Mouse (Mus musculus) megakaryocyte, adult 5-6 weeks (primary cell): ENCODE data around the gene Hhip. TPM values are rescaled to one million over a fixed set of nuclear protein-coding genes. Genes with fewer than 3 reads are reported as not detected.
"Not testable (repeated sequence)": the region's sequence is repeated elsewhere in the genome, so short reads cannot be mapped to it uniquely, and the experiment has no call there.

ENCODE experiments used
- ATAC-seq: 2 replicates; pipeline ENCODE4 v1.8.0; 2016; ENCODE audit warnings: mild to moderate bottlenecking, inconsistent platforms; ENCODE audit not compliant: poor library complexity, severe bottlenecking
- total RNA-seq, 2 experiments: library from RNA; stranded (forward) in 1 of 2; stranded (reverse) in 1 of 2; fragments of 153-499, 151-499 nt in 1 of 2; fragments of 221-1000, 200-1000 nt in 1 of 2; gene quantifications; 2 replicates each; pipeline versions ENCODE4 v1.2.3 to v1.2.4; 2015 to 2017

Gene Hhip
- total RNA-seq, 2 experiments from 2014 or later = not detected

- no peak for ATAC-seq
Measured at GRCm38 (mm10) chr8:79995075-79995474, 62.7 kb downstream of the Hhip start.

- no peak for ATAC-seq
Measured at GRCm38 (mm10) chr8:79993507-79993906, 64.3 kb downstream of the Hhip start.

GRCm38 (mm10) chr8:79992121-79992848 lies 65.5 kb downstream of the Hhip start:
- no peak for ATAC-seq

DNA sequence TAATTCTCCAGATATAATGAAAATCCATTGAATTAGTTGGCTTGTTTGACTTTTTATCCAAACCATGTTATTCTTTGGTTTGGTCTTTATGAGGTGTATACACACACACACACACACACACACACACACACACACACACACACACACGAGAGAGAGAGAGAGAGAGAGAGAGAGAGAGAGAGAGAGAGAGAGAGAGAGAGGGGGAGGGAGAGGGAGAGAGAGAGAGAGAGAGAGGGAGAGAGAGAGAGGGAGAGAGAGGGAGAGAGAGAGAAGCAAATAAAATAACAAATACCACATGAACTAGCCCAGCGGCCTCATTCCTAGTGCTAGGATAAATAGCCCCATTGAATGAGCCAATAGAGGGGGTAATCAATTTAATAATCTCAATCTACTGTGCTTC lies 66.4 kb downstream of the Hhip start:
- not testable (repeated sequence) for ATAC-seq

DNA sequence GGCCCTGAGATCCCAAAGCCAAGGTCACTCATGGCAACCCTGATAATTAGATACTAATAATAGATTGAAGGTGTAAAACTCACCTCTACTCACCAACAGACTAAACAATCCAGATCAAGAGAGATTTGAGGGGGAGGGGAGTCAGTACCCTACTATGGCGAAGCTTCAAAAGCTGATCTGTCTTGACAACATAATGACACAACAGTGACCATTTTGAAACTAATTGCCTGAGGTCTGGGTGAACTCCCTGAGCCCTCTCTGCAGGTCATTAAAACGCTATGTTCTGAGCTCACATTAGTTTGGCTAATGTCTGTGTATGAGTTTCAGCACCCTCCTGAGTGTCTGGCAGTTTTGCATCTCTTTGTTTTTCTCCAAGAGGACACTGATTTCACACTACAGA lies 72.9 kb downstream of the Hhip start:
- no peak for ATAC-seq

DNA sequence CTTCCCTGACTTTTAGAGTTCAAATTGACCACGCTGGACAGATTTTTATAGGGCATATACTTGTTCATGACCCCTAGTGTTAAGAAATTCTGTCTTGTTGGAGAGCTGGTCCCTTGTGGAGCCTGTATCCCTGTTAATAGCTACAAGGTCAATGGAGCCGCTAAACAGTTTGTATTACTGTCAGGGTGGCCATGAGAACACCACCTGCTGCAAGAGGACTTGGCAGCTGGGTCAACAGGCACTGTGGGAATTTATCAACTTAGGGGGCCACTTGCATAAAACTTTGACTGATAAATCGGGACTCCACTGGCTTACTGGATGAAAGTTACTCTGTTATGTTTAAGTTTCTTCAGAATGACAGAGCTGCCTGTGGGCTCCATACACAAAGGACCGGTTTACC lies 75.7 kb downstream of the Hhip start:
- no peak for ATAC-seq

DNA sequence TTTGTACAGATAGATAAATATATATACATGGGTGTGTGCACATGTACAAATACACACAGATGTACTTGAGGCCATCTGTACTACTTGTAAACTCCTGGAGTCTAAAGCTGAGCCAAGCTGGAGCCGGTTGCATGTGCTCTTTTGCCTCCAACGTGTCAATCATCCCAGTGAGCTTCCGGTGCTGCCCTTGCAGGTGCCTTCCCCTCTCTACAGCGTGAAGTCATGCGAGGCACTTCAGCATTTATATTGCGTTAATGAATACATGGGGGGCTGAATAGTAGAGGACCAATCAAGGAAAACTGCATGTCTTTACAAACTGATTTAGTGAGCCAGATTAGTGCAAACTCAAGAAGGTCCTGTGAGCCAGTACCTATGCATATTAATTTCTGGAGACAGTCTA lies 91.6 kb downstream of the Hhip start:
- ATAC-seq = no peak

GRCm38 (mm10) chr8:79952857-79953256 lies 104.9 kb downstream of the Hhip start:
- peak; percentile 72 for ATAC-seq

- no peak for ATAC-seq
Measured at GRCm38 (mm10) chr8:79950376-79950775, 107.4 kb downstream of the Hhip start.

DNA sequence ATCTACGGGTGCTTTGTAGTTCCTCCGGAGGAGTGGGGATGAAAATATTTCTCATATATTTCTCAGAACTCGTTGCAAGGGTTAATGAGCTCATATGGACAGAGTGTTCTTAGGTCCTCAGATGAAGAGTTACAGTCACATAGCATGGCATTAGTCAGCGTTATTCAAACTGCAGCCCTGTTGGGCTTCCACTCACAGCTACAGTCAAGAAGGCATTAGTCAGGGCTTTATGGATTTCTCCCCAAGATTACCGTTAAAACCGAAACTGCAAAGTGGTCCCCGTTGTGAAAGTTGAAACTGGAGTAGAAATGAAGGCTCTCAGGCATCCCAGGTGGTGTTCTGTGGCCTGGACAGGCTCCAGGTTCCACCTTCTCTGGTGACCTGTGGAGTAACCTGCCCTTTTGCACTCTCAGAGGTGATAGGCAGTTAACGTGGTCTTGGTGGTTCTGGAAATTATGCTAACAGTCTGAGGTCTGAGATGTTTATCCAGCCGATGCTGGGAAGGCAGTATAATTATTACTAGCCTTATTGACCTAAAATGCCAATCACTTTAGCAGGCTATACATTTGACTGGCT lies 112.2 kb downstream of the Hhip start:
- no peak; the same call in 1 of the 2 replicates for ATAC-seq

GRCm38 (mm10) chr8:79941070-79941469 lies 116.7 kb downstream of the Hhip start:
- ATAC-seq = peak; percentile 75

- no peak for ATAC-seq
Measured at GRCm38 (mm10) chr8:79936856-79937445, 120.9 kb downstream of the Hhip start.

DNA sequence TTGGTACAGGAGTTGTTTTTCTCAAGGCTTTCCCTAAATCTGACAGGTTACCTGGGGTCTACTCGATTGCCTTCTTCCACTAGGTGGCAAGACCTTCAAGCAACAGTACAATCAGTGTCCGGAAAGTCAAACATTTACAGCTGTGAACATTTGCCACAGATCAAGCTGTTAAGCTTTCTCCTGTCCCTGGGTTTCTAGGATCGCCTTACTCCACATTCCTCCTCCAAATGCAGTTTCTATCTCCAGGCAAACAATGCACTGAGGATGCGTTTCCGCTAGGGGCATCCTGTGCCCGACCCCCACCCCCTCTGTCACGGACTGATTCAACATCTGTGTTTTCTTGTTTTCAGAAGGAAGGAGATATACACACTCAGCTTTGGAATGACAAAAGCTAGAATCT lies 122.0 kb downstream of the Hhip start:
- ATAC-seq = no peak

DNA sequence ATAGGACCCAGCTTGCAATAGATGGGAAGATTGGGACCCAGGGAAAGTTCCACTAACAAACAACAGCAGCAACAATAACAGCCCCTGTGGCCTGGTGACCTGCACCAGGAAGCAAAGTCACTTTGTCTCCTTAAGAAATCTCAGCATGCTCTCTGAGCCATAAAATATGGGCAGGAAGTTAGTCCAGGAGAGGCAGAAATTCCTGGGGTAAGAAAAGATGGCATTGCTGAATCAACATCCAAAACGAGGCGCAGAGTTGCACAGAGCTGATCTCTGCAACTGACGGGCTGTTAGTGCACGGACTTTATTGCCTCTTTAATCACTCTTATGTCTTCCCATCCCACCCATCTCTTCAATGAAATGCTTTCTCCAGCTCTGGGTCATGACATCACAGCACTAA lies 128.6 kb downstream of the Hhip start:
- no peak for ATAC-seq

- no peak for ATAC-seq
Measured at GRCm38 (mm10) chr8:79917211-79917610, 140.6 kb downstream of the Hhip start.
